Mouse (Mus musculus) embryonic fibroblast, embryonic 13.5 days (primary cell): ENCODE data around the gene Dennd2a.

Experiments used
- CTCF ChIP-seq: IDR thresholded peaks from 2 replicates; pipeline ENCODE4 v1.5.1; 2011; ENCODE audit warnings: mild to moderate bottlenecking, control low read depth, low read length, moderate library complexity, borderline replicate concordance; ENCODE audit not compliant: insufficient read depth
- POLR2A ChIP-seq: IDR thresholded peaks from 2 replicates; pipeline ENCODE4 v1.6.1; 2011; ENCODE audit warnings: low read depth, mild to moderate bottlenecking, control low read depth, low read length, moderate library complexity

DNA sequence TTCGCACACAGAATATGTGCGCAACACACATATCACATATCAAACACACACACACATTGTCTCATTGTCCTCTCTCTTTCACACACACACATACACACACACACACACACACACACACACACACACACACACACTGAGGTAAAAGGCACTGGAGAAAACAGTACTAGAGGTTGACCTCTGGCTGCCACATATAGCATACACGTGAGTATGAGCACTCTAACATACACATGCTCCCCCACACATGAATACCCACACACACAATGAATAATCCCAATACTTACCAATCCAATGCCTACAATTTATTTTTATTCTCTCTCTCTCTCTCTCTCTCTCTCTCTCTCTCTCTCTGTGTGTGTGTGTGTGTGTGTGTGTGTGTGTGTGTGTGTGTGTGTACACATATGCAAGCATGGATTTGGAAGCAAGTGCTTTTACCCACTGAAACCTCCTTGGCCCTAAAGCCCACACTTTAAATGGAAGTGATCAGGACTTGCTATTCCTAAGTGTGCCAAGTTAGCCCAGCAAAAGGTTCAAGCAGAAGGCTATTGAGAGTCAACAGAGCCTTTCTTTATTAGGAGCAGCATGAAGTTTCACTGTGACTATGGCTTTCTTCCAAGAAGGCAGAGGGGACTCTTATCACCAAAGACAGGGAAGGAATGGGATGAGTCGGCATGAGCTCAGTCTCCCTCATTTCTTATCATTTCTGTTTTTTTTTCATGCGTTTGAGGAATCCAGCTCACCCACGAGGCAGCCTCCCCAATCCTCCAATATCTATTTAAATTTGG, 128.5 kb downstream of the Dennd2a start:
- TF ChIP-seq POLR2A (no peak), CTCF (no peak)
